Mouse (Mus musculus): ENCODE data around the gene Sfr1.

DNA sequence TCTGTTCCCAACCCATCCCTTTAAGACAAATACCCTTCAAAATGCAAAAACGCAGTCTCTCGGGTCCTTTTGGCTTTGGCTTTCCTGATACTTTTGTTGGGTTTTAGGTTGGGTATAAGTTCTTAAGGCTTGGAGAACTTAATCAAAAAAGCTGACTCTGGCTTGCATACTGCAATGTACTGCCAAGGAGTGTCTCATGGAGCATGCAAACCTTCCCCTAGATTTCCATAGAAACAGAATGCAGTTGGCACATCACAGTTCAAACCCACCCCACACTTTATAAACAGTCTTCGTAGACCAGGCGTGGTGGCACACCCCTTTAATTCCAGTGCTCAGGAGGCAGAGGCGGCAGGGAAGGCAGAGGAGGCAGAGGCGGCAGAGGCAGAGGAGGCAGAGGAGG lies 46.4 kb downstream of the Sfr1 start:
- no peak for TF ChIP-seq CTCF (IDR thresholded peaks at IDR 0.05; ENCODE audit: extremely low read depth, insufficient read depth, low read length)
- TF ChIP-seq POLR2A (IDR thresholded peaks at IDR 0.05; ENCODE audit: extremely low read depth, insufficient read depth, low read length): no peak

Data from cortical plate, adult 2 months (tissue).